Mouse (Mus musculus): ENCODE data around the gene Cbfa2t3.
A peak's percentile ranks its signal among the peaks of the same experiment; 100 is the strongest.

Cbfa2t3 gene

DNA sequence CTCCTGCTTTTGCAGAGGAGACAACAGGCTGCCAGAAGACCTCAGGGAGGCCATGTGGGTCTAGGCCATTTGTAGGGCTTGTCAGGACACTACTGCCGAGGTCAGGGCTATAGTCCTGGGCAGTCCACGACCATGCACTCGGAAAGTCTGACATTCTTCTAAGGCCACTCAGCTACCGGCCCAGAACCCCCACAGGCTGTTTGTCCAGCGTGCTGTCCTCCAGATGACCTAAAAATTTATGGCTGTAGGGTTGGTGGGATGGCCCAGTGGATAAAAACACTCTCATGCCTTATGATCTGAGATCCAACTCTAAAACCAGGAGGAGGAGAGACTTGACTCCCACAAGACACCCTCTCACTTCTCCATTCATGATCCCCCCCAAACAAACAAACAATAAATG, 35.2 kb downstream of the Cbfa2t3 start:
- no peak for DNase-seq (ENCODE audit: low spot score)

- DNase-seq (ENCODE audit: low spot score) = no peak
Observed at GRCm38 (mm10) chr8:122663106-122663505, 35.8 kb downstream of the Cbfa2t3 start.

GRCm38 (mm10) chr8:122661894-122662293, 37.0 kb downstream of the Cbfa2t3 start:
- no peak for DNase-seq (ENCODE audit: low spot score)

DNA sequence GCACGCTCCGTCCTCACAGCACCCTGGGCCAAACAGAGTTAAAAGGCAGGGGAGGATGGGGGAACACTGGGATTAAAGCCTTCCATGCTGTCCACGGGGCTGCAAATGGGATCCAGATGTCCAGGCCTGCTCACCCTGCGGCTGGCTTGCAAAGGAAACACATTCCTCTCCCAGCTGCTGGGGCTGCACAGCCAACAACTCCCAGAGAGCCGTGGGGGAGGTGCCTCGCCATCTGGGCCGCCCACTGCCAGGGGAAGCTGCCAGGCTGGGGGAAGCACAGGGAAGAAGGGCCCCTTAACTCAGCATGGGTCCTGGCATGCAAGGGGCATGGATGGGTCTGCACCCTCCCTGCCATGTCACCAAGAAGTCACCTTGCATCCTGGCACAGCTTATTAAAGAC, 37.8 kb downstream of the Cbfa2t3 start:
- DNase-seq (ENCODE audit: low spot score) = no peak

DNA sequence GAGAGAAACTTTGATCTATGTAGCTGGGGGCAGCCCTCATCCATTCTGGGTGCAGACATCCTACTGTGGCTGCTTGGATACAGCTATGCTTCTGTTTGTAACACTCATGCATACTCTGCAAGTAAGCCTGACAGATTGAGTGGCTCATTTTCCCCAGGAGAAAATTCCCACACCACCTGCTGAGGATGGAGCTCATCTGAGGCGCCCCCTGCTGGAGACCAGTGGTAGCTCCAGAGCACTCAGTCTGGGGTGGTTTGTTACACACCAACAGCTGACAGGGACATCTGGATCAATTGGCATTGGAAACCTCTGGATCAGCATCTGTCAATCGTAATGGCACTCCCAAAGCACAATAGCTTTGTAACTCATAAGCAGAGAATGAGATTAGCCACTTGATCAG, 38.9 kb downstream of the Cbfa2t3 start:
- no peak for DNase-seq (ENCODE audit: low spot score)

DNA sequence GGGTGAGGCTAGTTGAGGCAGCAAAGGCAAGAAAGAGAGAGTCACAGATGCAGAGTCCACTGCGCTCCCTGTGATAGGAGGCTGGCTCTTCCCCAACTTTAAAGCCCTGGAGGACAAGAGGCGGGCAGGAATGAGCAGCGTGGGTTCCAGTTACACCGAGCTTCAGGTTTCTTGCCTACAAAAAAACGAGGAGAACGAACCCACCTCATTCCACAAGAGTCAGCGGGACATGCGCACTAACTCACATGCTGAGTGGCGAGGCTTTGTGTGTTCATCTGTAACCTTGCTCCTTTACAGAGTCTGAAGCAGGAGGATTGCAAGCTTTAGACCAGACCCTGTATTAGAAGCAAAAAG, 40.1 kb downstream of the Cbfa2t3 start:
- DNase-seq (ENCODE audit: low spot score) = no peak

DNA sequence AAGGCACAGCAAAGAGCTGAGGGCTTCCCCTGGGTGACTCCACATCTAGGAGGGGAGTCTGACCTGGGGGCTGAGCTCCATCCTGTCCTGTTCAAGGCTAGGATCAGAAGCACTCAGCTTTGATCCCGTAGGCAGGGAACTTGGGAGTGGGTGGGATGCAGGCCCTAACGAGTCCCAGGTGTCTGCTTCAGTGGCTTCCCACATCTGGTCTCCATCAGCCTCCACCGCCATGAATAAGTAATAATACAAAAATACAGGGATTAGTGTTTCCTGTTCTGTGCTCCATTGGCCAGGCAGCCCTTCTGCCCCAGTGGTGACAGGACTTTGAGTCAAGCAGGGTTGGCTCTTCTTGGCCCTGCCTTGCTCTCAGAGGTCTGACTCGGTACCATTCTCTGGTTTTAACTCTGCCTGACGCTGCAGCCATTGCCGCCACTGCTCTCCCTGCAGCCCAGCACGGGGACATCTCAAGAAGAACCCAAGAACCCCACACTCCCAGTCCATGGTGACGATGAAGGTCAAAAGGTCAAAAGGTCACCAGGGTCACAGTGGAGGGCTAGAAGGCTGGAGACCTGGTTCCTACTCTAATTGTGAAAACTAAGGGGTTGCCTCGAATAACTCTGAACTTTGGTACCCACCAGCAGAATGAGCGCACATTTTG, 40.6 kb downstream of the Cbfa2t3 start:
- no peak for DNase-seq (ENCODE audit: low spot score)

DNA sequence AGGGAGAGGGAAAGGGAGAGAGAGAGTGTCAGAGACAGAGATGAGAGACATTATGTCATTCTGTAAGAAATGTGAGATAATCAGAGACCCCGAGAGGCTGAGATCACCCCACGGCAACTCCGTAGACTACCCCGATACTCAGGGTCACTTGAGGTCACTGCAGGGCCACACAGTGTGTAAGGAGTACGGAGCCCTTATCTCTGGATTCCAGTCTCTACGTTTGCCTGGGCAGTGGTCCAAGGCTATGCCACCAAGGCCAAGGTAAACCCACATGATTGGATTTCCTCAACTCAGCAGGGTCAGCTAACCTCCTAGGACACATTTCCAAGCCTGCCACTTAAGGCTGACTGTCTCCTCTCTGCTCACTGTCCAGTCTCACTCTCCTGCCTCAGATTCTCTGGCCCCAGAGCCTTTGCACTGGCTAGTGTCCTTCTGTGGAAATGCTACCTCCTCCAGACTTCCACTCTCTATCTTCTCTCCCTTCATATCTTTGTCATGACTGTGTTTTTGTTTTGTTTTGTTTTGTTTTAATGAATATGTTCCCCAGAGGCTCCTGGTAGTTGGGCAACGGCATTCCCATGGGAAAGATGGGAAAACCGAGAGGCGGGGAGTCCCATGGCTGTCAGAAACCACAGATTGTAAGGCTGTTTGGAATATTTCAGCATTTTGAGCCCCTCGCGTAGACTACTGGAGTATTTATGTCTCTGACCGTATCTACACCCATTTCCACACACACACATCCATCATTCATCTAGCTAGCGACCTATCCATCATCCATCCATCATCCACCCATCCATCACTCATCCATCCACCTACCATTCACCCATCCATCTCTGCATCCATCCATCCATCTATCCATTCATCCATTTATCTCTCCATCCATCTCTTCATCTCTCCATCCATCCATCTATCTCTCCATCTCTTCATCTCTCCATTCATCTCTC, 42.6 kb downstream of the Cbfa2t3 start:
- DNase-seq (ENCODE audit: low spot score) = no peak

DNA sequence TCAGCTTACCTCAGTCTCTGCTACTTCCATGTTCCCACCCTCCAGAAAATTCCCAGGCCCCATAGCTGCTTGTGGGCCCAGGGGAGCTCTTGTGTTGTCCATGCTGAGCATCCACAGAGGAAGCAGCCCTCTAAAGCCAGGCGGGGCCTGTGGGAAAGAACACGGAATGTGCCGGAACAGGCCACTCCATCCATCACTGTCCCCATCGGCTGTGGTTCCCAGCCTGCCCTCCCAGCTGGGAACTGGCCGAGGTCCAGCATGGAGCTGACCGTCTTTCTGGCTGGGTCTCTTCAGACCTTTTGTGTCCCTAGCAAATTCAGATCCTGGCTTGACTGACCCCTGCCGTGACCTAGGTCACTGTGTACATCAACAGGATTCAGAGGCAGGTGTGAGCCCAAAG, 44.1 kb downstream of the Cbfa2t3 start:
- no peak for DNase-seq (ENCODE audit: low spot score)

GRCm38 (mm10) chr8:122652643-122653042, 46.3 kb downstream of the Cbfa2t3 start:
- DNase-seq (ENCODE audit: low spot score) = no peak

- DNase-seq (ENCODE audit: low spot score) = no peak
Observed at GRCm38 (mm10) chr8:122651326-122651921, 47.5 kb downstream of the Cbfa2t3 start.

DNA sequence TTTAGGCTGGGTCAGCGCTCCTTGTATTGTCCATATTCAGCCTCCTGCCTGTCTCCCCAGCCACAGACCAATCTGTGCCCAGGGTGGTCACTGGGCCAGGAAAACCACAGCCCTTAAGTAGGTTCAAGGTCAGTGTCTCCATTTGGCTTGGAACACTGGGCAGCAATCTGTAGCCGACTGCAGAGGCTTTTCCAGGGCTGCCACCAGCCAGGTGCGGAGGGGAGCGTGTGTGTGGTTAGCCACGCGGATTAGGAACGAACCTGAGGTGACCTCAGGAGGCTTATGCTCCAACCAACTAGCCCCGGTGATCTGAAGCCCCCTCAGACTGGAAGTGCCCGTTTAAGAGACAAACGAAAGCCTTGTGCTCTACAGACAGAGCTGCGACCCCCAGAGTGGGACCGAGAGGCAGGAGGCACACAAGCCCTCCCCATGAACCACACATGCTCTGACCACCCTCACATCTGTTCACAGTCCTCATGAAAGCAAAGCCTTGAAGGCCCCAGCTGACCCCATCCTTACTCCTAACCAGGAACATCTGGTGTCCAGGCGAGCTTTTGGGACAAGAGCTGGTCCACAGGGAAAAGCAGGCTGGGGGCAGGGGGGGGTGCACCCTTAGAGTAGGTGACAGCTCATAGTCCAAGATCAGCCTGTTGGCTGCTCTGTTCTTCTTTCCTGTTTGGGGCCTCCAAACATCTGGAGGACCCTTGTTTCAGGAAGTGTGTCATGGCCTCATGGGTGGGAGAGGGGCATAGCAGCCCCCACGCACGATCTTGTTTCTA, 50.5 kb downstream of the Cbfa2t3 start:
- no peak for DNase-seq (ENCODE audit: low spot score)

- no peak for DNase-seq (ENCODE audit: low spot score)
Observed at GRCm38 (mm10) chr8:122646337-122646736, 52.6 kb downstream of the Cbfa2t3 start.

- no peak for DNase-seq (ENCODE audit: low spot score)
Observed at GRCm38 (mm10) chr8:122644175-122644954, 54.5 kb downstream of the Cbfa2t3 start.

DNA sequence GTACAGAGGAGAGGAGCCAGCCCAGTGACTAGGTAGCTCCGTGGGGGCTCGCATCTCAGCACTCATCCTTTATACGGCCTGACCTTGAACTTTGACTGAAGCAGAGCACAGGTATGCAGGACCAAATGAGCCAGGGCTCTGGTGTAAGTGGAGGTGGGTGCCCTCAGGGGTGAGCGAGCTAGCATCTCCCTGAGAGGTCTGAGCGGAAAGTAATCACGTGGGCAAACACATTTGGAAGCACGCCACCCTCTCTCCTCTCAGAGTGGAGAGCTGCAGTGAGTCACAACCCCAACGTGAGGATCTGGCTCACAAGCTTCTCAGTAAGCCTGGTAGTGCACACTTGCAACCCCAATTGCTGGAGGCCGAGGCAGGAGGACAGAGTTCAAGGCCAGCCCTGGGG, 56.8 kb downstream of the Cbfa2t3 start:
- no peak for DNase-seq (ENCODE audit: low spot score)

GRCm38 (mm10) chr8:122641406-122641805, 57.5 kb downstream of the Cbfa2t3 start:
- peak; percentile 42 for DNase-seq (ENCODE audit: low spot score)

DNA sequence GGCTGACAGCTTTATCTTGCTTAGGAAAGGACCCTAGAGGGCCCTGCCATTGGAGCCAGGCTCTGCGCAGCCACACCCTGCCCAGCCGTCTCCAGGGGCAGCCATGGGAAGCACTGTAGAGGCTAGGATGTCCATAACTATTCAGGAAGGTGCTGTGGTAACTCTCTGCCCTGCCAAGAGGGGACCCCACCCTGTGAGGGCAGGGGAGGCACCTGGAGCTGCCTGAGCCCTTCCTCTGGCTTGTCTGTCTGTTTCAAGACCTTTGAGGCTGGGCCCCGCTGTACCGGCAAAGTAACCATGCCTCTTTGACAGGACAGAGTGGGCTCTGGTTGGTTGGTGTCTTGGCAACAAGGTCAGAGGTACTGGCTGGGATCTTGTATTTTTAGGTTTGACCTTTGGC, 58.1 kb downstream of the Cbfa2t3 start:
- no peak for DNase-seq (ENCODE audit: low spot score)

GRCm38 (mm10) chr8:122639521-122640248, 59.2 kb downstream of the Cbfa2t3 start:
- no peak for DNase-seq (ENCODE audit: low spot score)

GRCm38 (mm10) chr8:122638601-122639000, 60.3 kb downstream of the Cbfa2t3 start:
- no peak for DNase-seq (ENCODE audit: low spot score)

- no peak for DNase-seq (ENCODE audit: low spot score)
Observed at GRCm38 (mm10) chr8:122637230-122637629, 61.7 kb downstream of the Cbfa2t3 start.

DNA sequence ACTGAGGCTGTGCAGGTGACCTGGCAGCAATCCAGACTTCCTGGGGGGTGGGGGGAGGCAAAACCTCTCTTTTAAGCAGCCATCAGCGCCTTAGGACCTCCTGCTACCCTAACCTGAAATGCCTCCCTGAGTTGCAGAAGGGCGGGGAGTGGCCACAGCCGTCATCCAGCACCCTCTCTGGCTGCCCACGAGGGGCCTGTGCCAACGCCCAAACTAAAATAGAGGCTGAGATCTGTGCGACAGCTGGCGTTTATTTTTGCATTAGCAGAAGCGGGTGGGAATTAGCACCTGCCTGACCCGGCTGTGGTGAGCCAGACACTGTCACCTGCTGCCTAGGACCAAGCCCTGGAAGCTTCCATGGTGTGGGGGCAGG, 62.1 kb downstream of the Cbfa2t3 start:
- no peak for DNase-seq (ENCODE audit: low spot score)
